Comparison of ENCODE assay signal across 18 mouse cellular contexts in the genomic region with DNA sequence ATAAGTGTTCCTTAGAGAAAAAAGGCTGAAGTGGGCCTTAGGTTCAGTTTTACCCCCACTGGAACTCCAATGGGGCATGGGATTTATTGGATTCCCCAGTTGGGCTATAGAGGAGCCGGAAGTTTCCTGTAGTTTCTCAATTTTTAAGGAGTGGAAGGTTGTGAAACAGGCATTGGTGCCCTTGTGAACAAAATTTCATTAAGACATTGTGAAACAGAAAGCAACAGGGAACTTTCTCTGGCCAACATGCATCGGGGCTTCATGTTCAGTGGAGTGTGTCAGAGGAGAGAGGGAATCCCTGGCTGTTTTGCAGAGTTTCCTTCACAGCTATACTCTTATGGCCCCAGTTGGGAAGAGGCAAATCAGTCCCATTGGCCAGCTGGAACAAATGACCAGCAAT.
"Had no signal": no experiment of that assay in that cellular context is flagged by ENCODE, and none has a peak within 500 bp of the region (broad histone marks: within the 10 kb centered on the region; RNA-seq: fewer than 3 reads in every experiment).

No protein-coding gene starts in this region.

- H3K27me3 ChIP-seq: limb, embryonic 13.5 days; liver, embryonic 12.5 days; liver, embryonic 15.5 days had no signal

- H3K27ac ChIP-seq: limb, embryonic 10.5 days; limb, embryonic 13.5 days; liver, embryonic 12.5 days; liver, embryonic 15.5 days; stomach, postnatal 0 days had no signal

- H3K4me3 ChIP-seq: limb, embryonic 10.5 days; limb, embryonic 13.5 days; liver, embryonic 12.5 days; liver, embryonic 15.5 days had no signal

- H3K9me3 ChIP-seq: limb, embryonic 10.5 days; limb, embryonic 13.5 days; liver, embryonic 12.5 days; liver, embryonic 15.5 days had no signal

- H3K36me3 ChIP-seq: limb, embryonic 10.5 days; limb, embryonic 13.5 days; liver, embryonic 12.5 days; liver, embryonic 15.5 days had no signal

- H3K9ac ChIP-seq: limb, embryonic 13.5 days; liver, embryonic 12.5 days; liver, embryonic 15.5 days had no signal

- DNase-seq: kidney, postnatal 14 days; kidney, postnatal 4 days; liver; lung, adult 18-20 months; lung, postnatal 36 days; midbrain, embryonic 14.5 days; right cerebral cortex, adult 18-20 months; right cerebral cortex, postnatal 14 days; right cerebral cortex, postnatal 4 days; thymus, adult 2 months; thymus, postnatal 14 days; thymus, postnatal 4 days had no signal

- H3K4me2 ChIP-seq: limb, embryonic 13.5 days; liver, embryonic 12.5 days; liver, embryonic 15.5 days; midbrain, embryonic 11.5 days had no signal

- H3K4me1 ChIP-seq: limb, embryonic 10.5 days; limb, embryonic 13.5 days; liver, embryonic 12.5 days; liver, embryonic 15.5 days had no signal

- ATAC-seq: liver, embryonic 12.5 days had no signal
